Mouse (Mus musculus) embryonic facial prominence, embryonic 13.5 days (tissue): Measurements from ENCODE around the gene Mrps5. TPM values are rescaled to one million over a fixed set of nuclear protein-coding genes. Genes with fewer than 3 reads are reported as not detected.
"Not testable (repeated sequence)": the region's sequence is repeated elsewhere in the genome, so short reads cannot be mapped to it uniquely, and the experiment has no call there.

ENCODE experiments used
- ATAC-seq: fragments of 200-750 bp; cut with Nextera tagmentation; 2 replicates; pipeline ENCODE4 v1.8.0; 2017; ENCODE audit warnings: low read depth; ENCODE audit not compliant: insufficient number of reproducible peaks, insufficient read depth, low FRiP score, low TSS enrichment
- H3K27ac ChIP-seq: fragments of 300-500 bp; sonication (generic); 2 replicates; pipeline ENCODE4 v1.5.1; 2015; ENCODE audit warnings: moderate library complexity, mild to moderate bottlenecking, inconsistent platforms
- H3K27me3 ChIP-seq: fragments of 300-500 bp; sonication (generic); 2 replicates; pipeline ENCODE4 v1.6.1; 2015; ENCODE audit warnings: mild to moderate bottlenecking, inconsistent platforms
- H3K36me3 ChIP-seq: fragments of 300-500 bp; sonication (generic); 2 replicates; pipeline ENCODE4 v1.6.1; 2015; ENCODE audit warnings: mild to moderate bottlenecking, inconsistent platforms
- H3K4me1 ChIP-seq: fragments of 300-500 bp; sonication (generic); 2 replicates; pipeline ENCODE4 v1.6.1; 2015; ENCODE audit warnings: inconsistent platforms
- H3K4me2 ChIP-seq: fragments of 300-500 bp; sonication (generic); 2 replicates; pipeline ENCODE4 v1.6.1; 2015; ENCODE audit warnings: moderate library complexity, mild to moderate bottlenecking, inconsistent platforms
- H3K4me3 ChIP-seq: fragments of 300-500 bp; sonication (generic); 2 replicates; pipeline ENCODE4 v1.5.1; 2015; ENCODE audit warnings: mild to moderate bottlenecking, inconsistent platforms
- H3K9ac ChIP-seq: fragments of 300-500 bp; sonication (generic); 2 replicates; pipeline ENCODE4 v1.6.1; 2015; ENCODE audit warnings: mild to moderate bottlenecking, inconsistent platforms
- H3K9me3 ChIP-seq: fragments of 300-500 bp; sonication (generic); 2 replicates; pipeline ENCODE4 v1.6.1; 2016; ENCODE audit warnings: inconsistent platforms
- WGBS: fragments of 180-500 bp; shearing (Covaris S2); methylation state at CpG from one replicate; pipeline ENCODE4 v1.1.7; 2015; ENCODE audit warnings: mixed read lengths; 5-methylcytosine and 5-hydroxymethylcytosine counted together
- polyA plus RNA-seq: library from polyadenylated mRNA; unstranded; fragments of >200 nt; fragmentation: Nextera tagmentation; extraction: Ambion mirVana; gene quantifications from 2 replicates; pipeline ENCODE4 v1.2.1, GENCODE M21; 2015

The Mrps5 gene
- polyA plus RNA-seq, 1 experiment from 2014 or later: 137 TPM

DNA sequence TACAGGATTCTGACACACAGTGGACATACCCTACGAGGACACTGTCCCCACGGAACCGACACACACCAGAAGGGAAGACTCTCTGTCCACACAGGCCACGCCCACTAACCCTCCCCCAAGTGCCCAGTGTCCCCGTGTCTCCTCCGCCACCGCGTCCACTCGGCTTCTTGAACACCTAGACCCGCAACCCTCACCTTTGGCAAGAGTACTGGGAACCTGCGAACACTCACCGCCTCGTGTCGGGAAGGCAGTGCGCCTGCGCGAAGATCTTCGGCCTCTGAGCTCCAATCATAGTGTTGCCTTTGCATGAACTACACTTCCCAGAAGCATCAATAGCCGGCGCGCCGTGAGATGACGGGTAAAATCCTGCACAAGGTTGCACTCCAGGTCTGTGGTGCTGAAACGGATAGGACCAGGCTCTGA, 2.6 kb upstream of the Mrps5 start:
- ATAC-seq: peak; percentile 81
- Histone ChIP-seq H3K27me3 (no peaks in the 10 kb centered on the region), H3K36me3 (peaks cover 9% of the 10 kb centered on the region; the same call in 1 of the 2 replicates), H3K4me2 (peak overlapping the region; percentile 80), H3K27ac (no peak overlapping the region), H3K4me1 (peaks cover 28% of the 10 kb centered on the region), H3K9me3 (no peaks in the 10 kb centered on the region), H3K9ac (peak overlapping the region; percentile 84), H3K4me3 (peak overlapping the region; percentile 64)
- under 1% methylated on average over 24 of the region's 24 CpGs for WGBS

DNA sequence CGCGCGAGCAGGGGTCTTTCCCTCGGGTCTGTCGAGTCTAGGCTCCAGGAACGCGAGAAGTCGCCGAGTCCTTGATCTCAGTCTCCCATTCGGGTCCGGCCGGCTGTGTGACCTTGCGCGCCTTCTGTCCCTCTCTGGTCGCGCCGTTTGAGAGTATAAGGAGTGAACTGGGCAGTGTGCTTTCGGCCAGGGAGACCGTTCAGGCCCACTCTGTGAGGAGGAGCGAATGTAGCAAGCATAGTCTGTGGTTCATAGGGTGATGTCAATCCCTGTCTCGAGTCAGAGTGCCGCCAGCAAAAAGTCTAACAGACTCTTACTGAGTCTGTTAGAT, 457 bp downstream of the Mrps5 start:
- ATAC-seq: no peak

DNA sequence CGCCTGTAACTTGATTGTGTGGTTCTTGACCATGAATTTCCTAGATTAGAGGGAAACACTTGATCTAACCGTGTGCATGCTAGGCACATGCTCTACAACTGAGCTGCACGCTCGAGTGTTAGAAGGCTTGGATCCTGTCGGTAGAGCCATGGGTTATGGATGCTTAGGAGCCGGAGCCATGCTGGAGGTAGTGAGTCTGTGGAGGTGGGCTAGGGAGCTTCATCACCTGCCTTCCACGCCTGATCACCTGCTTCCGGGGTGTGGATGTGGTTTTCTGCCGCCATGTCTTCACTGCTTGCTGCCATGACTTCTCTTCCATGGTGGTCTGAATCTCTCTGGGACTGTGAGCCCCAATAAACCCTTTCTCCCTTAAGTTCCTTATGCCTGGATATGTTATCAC, 1.9 kb downstream of the Mrps5 start:
- Histone ChIP-seq H3K4me3 (no peak overlapping the region), H3K27ac (no peak overlapping the region)
- 92% methylated on average over 9 of the region's 9 CpGs for WGBS

More for the DNA sequence above, 457 bp downstream of the Mrps5 start:
- peak overlapping the region; percentile 95 for H3K4me3 ChIP-seq
- H3K27ac ChIP-seq: peak overlapping the region; percentile 93
- H3K4me2 ChIP-seq: peak overlapping the region; percentile 83
- no peaks in the 10 kb centered on the region for H3K27me3 ChIP-seq
- WGBS: under 1% methylated on average over 22 of the region's 22 CpGs
- no peaks in the 10 kb centered on the region for H3K9me3 ChIP-seq
- H3K36me3 ChIP-seq: peaks cover 15% of the 10 kb centered on the region; the same call in 1 of the 2 replicates
- H3K4me1 ChIP-seq: peaks cover 33% of the 10 kb centered on the region
- peak overlapping the region; percentile 90 for H3K9ac ChIP-seq

DNA sequence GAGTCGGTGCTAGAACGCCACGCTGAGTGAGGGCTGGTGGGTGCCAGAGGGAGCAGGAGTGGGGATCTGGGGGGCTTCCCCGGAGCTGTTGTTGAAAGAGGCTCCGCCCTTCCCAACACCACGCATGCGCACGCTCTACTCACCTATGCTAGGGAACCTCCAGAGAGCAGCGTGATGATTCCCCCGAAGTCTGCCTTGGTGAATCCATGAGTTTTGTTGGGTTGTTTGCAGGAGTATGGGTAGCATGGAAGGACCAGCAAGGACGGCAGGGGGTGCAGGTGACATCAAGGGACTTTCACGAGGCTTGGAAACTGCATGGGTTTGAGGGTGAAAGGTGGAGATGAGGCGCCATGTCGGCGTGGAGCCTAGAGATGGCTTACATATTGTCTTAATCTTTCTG, 3.2 kb downstream of the Mrps5 start:
- no peak overlapping the region for H3K4me3 ChIP-seq
- H3K27ac ChIP-seq: no peak overlapping the region
- no peak overlapping the region for H3K9ac ChIP-seq
- H3K27me3 ChIP-seq: no peaks in the 10 kb centered on the region
- peaks cover 24% of the 10 kb centered on the region for H3K4me1 ChIP-seq
- ATAC-seq: no peak
- H3K4me2 ChIP-seq: no peak overlapping the region
- 80% methylated on average over 15 of the region's 15 CpGs for WGBS
- H3K36me3 ChIP-seq: peaks cover 39% of the 10 kb centered on the region
- H3K9me3 ChIP-seq: no peaks in the 10 kb centered on the region

More for the DNA sequence above, 1.9 kb downstream of the Mrps5 start:
- Histone ChIP-seq H3K4me1 (peaks cover 30% of the 10 kb centered on the region), H3K36me3 (peaks cover 26% of the 10 kb centered on the region), H3K9ac (0 out of 2 replicates have a peak overlapping the region, but pooled peaks have one; percentile 16), H3K9me3 (no peaks in the 10 kb centered on the region), H3K27me3 (no peaks in the 10 kb centered on the region), H3K4me2 (no peak overlapping the region)
- ATAC-seq: no peak

DNA sequence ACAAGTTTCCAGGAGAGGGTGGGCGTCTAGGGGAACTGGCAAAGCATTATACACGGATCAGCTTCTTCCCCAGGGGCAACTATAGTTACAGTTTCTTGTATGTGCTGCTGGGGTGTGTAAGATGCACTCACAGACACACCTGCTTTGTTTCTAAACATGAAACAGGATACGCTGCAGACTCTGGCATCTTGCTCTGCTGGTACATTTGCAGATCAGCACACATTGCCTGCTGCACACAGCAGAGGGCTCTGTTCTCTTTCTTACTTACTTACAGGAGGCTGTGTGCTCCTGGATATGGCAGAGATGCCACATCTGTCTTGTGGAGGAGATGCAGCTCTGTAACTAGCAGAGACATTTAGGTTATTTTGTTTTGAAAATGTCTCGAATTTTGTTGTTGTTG, 3.8 kb downstream of the Mrps5 start:
- WGBS: 57% methylated on average over 4 of the region's 4 CpGs
- Histone ChIP-seq H3K4me3 (no peak overlapping the region), H3K27ac (no peak overlapping the region), H3K4me2 (no peak overlapping the region), H3K27me3 (no peaks in the 10 kb centered on the region), H3K9me3 (no peaks in the 10 kb centered on the region), H3K4me1 (peaks cover 24% of the 10 kb centered on the region), H3K9ac (no peak overlapping the region), H3K36me3 (peaks cover 46% of the 10 kb centered on the region)
- ATAC-seq: no peak

DNA sequence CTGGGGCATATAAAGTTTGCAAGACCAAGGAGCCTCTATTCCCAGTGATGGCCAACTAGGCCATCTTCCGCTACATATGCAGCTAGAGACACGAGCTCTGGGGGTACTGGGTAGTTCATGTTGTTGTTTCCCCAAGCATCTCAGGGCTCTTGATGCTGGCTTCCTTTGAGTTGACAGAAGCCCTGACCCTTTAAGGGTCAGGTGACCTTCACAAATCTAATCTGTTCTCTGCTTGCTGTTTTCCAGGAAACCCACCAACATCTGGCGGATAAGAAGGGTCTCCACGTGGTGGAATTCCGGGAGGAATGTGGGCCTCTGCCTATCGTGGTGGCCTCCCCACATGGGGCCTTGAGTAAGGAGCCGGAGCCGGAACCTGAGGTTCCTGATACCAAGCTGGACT, 16.4 kb downstream of the Mrps5 start:
- not testable (repeated sequence) for H3K27me3 ChIP-seq, H3K9ac ChIP-seq, H3K4me2 ChIP-seq, H3K27ac ChIP-seq, H3K9me3 ChIP-seq, ATAC-seq, H3K4me1 ChIP-seq, H3K4me3 ChIP-seq
- peaks cover 66% of the 10 kb centered on the region for H3K36me3 ChIP-seq
- 69% methylated on average over 6 of the region's 8 CpGs for WGBS

DNA sequence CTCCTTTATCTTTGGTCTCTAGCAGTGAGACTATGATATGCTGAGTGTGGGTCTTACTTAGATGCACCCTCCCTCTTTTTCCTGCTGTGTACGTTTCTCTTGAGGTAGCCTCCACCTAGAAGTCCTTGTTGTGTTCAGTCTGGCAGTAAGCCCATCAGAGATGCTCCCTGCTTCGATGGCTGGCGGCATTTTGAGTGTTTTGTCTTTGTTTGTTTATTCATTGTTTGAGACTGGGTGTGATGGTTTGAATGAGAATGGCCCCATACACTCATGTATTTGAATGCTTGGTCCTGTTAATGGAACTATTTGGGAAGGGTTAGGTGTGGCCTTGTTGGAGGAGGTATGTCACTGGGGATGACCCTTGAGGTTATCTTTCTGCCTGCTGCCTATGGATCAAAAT, 18.2 kb downstream of the Mrps5 start:
- Histone ChIP-seq H3K27me3 (no peaks in the 10 kb centered on the region), H3K4me2 (no peak overlapping the region), H3K4me3 (no peak overlapping the region), H3K9ac (no peak overlapping the region), H3K9me3 (no peaks in the 10 kb centered on the region), H3K4me1 (peaks cover 16% of the 10 kb centered on the region), H3K27ac (no peak overlapping the region), H3K36me3 (peaks cover 48% of the 10 kb centered on the region)
- WGBS: 90% methylated on average over 3 of the region's 3 CpGs
- ATAC-seq: no peak

DNA sequence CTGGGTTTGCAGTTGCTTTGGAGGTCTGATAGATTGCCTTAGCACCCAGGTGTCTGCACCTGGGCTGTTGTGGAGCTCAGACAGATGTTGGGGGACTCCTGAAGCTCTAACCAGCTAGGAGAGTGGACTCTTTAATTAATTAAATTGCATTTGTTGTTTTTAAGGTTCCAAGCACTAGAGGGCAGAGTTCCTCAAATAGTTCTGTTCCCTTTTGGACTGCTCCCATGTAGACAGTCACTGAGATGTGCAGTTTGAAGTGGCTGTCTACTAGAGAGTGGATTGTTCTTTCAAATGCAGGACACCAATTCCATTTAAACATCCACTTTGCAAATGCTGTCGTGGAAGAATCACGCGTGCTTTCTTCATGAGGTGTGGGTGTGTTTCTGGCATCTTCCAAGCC, 21.2 kb downstream of the Mrps5 start:
- 47% methylated on average over 3 of the region's 3 CpGs for WGBS
- H3K9me3 ChIP-seq: no peaks in the 10 kb centered on the region
- H3K4me3 ChIP-seq: no peak overlapping the region
- no peak overlapping the region for H3K4me2 ChIP-seq
- H3K27me3 ChIP-seq: no peaks in the 10 kb centered on the region
- H3K36me3 ChIP-seq: peaks cover 23% of the 10 kb centered on the region
- H3K4me1 ChIP-seq: peaks cover 16% of the 10 kb centered on the region
- H3K9ac ChIP-seq: no peak overlapping the region
- no peak for ATAC-seq
- no peak overlapping the region for H3K27ac ChIP-seq

DNA sequence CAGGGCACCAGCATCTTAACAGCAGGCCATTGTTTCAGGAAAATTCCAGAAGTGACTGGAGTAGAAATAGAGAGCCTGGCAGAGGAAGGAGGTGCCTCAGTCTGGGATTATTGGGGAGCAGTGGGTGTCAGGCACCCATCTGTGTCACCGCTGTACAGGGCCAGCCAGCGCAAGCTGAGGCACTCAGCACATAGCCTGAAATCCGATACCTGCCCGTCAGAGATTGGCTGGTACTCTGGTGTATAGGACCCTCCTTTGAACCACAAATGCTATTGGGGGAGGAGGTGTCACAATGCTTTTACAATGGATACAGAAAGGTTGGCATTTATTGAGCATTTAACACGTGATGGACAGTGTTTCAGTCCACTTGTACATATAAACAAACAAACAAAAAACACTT, 22.0 kb downstream of the Mrps5 start:
- H3K4me2 ChIP-seq: 0 out of 2 replicates have a peak overlapping the region, but pooled peaks have one; percentile 1

DNA sequence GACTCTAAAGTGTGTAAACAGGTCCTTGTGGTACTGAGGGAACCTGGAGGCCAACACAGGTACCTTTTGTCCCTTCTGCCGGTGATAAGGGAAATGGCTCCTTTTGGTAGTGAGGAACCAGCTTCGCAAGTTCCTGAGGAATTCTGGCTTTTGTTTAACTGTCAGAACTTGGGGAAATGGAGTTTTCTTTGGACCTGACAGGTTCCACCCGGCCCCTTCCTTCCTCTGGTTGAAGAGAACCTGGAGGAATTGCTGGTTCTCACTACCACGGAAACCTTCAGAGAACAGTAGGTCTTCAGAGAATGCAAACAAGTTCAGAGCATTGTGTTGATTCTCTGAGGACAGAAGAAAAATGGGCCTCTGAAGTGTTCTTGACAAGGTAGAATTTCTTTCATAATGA, 24.4 kb downstream of the Mrps5 start:
- H3K9me3 ChIP-seq: no peaks in the 10 kb centered on the region
- no peaks in the 10 kb centered on the region for H3K36me3 ChIP-seq
- H3K27ac ChIP-seq: no peak overlapping the region
- no peak overlapping the region for H3K4me3 ChIP-seq
- no peak for ATAC-seq
- H3K9ac ChIP-seq: no peak overlapping the region
- 79% methylated on average over 4 of the region's 4 CpGs for WGBS
- no peak overlapping the region for H3K4me2 ChIP-seq
- peaks cover 16% of the 10 kb centered on the region for H3K4me1 ChIP-seq
- no peaks in the 10 kb centered on the region for H3K27me3 ChIP-seq

More for the DNA sequence above, 22.0 kb downstream of the Mrps5 start:
- no peak overlapping the region for H3K27ac ChIP-seq
- 0 out of 2 replicates have a peak overlapping the region, but pooled peaks have one; percentile 16 for H3K9ac ChIP-seq
- H3K9me3 ChIP-seq: no peaks in the 10 kb centered on the region
- peaks cover 16% of the 10 kb centered on the region for H3K4me1 ChIP-seq
- H3K27me3 ChIP-seq: no peaks in the 10 kb centered on the region
- 7% methylated on average over 5 of the region's 5 CpGs for WGBS
- ATAC-seq: no peak
- no peak overlapping the region for H3K4me3 ChIP-seq
- H3K36me3 ChIP-seq: peaks cover 20% of the 10 kb centered on the region

DNA sequence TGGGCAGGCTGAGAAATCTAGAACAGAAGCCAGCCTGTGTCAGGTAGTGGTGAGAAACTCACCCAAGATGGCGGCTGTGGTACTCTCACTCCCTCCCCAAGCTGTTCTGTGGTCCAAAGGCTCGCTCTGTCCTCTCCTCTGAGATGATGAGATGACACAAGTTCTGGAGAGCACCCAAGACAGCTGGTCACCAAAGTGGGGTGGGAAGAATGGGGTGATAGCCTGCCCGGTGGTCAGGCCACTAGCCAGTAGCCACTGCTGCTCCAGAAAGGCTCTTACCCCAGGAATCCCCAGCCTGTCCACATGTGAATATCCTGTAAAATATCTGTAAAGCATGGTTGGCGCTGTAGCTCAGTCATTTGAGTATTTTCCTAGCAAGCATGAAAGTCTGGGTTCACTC, 25.3 kb downstream of the Mrps5 start:
- 88% methylated on average over 4 of the region's 4 CpGs for WGBS
- H3K27me3 ChIP-seq: no peaks in the 10 kb centered on the region
- H3K4me2 ChIP-seq: no peak overlapping the region
- H3K36me3 ChIP-seq: no peaks in the 10 kb centered on the region
- no peaks in the 10 kb centered on the region for H3K9me3 ChIP-seq
- no peak overlapping the region for H3K27ac ChIP-seq
- H3K9ac ChIP-seq: no peak overlapping the region
- no peak overlapping the region for H3K4me3 ChIP-seq
- ATAC-seq: no peak
- peaks cover 16% of the 10 kb centered on the region for H3K4me1 ChIP-seq

DNA sequence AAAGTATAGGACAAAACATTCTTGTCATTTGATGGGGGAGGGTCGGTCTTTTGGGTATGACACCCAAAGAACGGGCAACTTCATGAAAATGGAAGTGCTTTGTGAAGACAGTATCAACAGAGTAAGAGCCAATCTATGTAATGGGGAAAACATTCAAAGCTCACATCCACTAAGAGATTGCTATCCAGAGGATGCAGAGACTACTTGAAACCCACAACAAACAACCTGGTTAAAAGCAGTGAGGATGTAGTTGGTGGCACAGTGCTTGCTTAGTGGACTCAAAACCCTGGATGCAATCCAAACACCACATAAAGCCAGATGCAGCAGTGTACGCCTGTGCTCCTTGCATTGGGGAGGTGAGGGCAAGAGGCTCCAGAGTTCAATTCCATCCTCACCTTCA, 32.3 kb downstream of the Mrps5 start:
- no peaks in the 10 kb centered on the region for H3K27me3 ChIP-seq
- H3K4me3 ChIP-seq: no peak overlapping the region
- WGBS: 84% methylated on average over 3 of the region's 3 CpGs
- no peaks in the 10 kb centered on the region for H3K9me3 ChIP-seq
- ATAC-seq: no peak
- H3K27ac ChIP-seq: no peak overlapping the region
- H3K4me2 ChIP-seq: no peak overlapping the region
- H3K4me1 ChIP-seq: no peaks in the 10 kb centered on the region
- H3K9ac ChIP-seq: no peak overlapping the region
- H3K36me3 ChIP-seq: no peaks in the 10 kb centered on the region

DNA sequence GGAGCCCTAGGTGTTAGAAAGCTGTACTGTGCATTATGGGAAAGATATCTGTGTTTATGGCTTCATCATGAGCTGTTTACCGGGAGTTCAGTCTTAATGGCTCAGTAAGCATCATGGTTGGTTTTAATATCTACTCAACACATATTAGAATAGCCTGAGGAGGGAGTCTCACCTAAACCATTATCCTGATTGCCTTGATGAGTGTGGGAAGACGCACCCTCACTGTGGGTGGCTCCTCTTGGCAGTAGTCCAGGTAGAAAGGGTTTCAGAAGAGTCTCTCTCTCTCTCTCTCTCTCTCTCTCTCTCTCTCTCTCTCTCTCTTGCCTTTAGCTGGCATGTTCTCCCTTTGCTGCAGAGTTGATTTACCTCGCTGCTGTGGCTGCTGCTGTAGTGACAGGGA, 35.0 kb downstream of the Mrps5 start:
- Histone ChIP-seq H3K27ac (no peak overlapping the region), H3K9me3 (no peaks in the 10 kb centered on the region), H3K4me1 (no peaks in the 10 kb centered on the region), H3K4me2 (no peak overlapping the region), H3K9ac (no peak overlapping the region), H3K36me3 (no peaks in the 10 kb centered on the region), H3K4me3 (no peak overlapping the region), H3K27me3 (no peaks in the 10 kb centered on the region)
- WGBS: 39% methylated on average over 3 of the region's 3 CpGs
- ATAC-seq: no peak
